Mouse (Mus musculus) heart, adult 2 months (tissue): Measurements from ENCODE around the gene Vsig10.

ENCODE experiments used
- CTCF ChIP-seq: fragments of 200-600 bp; IDR thresholded peaks from 2 replicates; pipeline ENCODE4 v1.8.1; 2022; ENCODE audit warnings: antibody characterized with exemption, mild to moderate bottlenecking, moderate library complexity
- EP300 ChIP-seq: fragments of 200-500 bp; IDR thresholded peaks from 2 replicates; pipeline ENCODE4 v1.6.1; 2011; ENCODE audit warnings: low read depth, low read length, control low read depth; ENCODE audit not compliant: insufficient read depth
- POLR2A ChIP-seq: fragments of 200-500 bp; IDR thresholded peaks from 2 replicates; pipeline ENCODE4 v1.6.1; 2011; ENCODE audit warnings: mild to moderate bottlenecking, low read depth, low read length, control low read depth; ENCODE audit not compliant: insufficient read depth

GRCm38 (mm10) chr5:117285266-117285665 is 33.6 kb upstream of the Vsig10 start:
- TF ChIP-seq CTCF (no peak), EP300 (no peak), POLR2A (no peak)
